Mouse (Mus musculus) brain, embryonic 18.5 days (tissue): ENCODE results near the gene Mcur1.

Experiments used
- DNase-seq: peaks from one replicate; pipeline ENCODE4 v3.0.0-alpha.2; 2012; ENCODE audit warnings: low read depth, low spot score

Mcur1 gene

DNA sequence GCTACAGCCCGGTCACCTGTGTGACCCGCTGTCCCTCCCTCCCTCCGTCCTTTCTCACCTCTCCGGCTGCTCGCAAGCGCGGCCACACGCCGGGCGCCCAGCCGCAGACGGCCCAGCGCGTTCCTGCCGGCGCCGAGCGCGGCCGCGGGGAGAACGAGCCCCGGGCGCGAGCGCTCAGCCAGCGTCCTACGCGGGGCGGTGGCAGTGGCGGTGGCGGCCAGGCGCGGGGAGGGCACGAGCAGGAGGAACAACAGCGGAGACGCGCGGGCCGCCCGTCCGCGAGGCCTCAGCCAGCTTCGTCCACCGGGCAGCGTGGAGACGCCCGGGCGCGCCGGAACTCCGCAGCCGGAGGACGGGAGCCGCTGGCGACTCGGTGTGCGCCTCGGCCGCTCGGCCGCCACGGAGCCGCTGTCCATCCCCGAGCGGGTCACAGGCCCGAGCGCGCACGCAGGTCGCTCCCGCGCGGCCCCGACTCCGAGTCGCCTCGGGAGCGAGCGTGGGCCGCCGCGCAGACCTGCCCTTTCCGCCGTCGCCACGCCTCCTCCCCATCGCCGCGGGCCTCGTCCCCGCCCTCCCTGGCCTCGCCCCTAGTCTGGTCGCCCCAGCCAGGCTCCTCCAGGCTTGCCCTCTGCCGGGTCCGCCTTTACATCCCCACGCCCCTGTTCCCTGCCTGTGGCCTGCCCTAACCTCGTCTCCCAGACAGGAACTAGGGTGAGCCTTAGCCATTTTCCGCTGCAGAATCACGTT, at the start of gene Mcur1:
Gene Mcur1 (minus strand): TSS at position 481 of the 747 bp plus-strand sequence.
- DNase-seq = no peak

DNA sequence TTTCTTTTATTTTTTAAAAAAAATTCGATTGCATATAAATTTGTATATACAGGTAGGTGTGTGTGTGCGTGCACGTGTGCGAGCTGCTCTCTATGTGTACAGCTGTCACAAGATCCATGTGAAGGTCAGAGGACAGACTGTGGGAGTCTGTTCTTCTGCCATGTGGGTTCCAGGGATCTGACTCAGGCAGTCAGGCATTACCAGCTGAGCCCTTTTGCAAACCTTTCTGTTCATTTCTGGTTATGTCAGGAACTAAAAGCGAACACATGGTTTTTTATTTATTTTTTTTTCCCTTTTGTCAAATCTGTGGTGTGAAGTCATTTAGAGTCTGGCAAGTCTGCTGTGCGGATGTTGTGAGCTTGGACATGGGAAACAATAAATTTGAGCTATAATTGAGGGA, 48.9 kb upstream of the Mcur1 start:
- no peak for DNase-seq

DNA sequence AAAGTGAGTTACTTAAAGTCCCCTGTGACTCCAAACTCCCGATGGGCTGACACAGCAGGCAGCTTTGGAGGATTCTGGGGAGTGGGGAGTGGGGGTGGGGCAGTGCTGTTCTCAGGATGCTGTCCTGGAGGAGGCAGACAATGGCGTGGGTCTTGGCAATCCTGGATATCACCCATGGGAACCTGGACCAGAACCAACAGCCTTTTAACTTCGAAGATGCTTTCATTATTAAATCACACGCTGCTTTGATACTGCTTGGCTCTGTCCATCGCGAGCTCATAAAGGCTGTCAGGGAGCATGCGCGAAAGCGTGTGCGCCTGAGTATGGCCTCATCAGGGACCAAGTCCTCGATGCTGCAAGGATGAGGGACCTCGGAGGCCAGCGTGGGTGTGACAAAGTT, 43.1 kb upstream of the Mcur1 start:
- no peak for DNase-seq

DNA sequence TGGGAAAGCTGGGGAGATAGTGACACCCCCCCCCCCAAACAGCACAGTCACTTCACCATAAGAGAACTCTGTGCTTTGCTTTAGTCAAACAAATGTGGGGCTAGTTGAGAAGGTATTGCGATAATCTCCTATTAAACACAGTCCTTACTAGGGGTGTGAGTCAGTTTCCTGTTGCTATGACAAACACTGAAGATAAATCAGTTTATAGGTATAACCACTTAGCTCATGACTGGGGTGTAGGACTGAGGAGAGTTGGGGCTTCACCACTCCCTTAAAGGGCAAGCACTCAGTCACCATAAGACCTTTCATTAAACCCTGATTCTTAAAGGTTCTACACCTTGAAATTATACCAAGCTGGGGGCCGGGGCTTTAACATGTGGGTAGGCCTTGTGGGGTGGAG, 42.4 kb upstream of the Mcur1 start:
- DNase-seq = no peak

DNA sequence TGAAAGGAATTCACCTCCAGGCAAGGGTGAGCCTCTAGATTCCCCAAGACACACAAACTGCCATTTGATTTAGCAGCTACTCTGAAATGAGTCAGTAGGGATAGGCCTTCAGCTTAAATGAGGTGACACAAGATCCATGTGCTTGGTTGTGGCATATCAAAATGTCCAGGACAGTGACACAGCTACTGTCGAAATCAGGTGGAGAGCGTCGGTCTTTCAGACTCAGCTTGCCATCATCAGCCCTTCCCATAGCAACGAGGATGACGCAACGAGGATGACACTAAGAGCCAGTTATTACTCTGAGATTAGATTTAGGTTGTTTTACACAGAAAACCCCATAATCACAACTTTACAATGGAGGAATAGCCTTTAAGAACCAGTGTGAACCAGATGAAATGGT, 41.0 kb upstream of the Mcur1 start:
- DNase-seq = no peak

DNA sequence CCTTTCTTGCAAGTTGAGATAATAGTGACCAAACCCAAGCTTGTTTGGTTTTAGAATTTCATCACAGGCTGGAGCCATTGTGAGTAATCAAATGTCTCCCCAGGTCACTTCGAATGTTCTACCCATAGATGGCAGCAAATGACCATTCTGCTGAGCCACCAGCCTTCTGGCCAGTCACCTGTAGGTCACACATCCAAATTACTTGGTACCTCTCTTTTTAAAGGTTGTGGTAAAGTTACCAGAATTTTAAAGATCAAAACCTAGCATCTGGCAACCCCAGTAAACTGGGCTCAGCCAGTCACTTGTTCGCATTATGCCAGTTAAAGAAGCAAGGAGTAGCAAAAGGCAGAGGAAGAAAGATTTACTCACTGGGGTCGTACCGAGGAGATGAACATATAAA, 35.9 kb upstream of the Mcur1 start:
- no peak for DNase-seq

DNA sequence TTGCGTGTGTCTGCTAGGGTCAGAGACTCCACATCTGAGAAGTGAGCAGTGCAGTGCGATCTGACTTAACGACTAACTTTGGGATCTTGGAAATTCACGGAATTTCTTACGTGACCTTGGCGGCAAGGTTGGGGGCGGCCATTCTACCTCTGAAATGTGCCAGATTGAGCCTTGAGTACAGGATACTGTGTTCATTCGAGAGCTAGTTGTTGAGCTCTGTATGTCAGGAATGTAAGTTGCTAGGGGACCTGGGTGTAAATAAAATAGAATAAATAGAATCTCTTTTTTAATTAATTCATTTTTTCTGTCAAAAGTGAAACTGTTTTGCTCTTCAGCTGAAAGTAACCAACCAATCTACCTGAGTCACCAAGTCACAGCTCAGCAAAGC, 32.7 kb upstream of the Mcur1 start:
- DNase-seq = no peak

DNA sequence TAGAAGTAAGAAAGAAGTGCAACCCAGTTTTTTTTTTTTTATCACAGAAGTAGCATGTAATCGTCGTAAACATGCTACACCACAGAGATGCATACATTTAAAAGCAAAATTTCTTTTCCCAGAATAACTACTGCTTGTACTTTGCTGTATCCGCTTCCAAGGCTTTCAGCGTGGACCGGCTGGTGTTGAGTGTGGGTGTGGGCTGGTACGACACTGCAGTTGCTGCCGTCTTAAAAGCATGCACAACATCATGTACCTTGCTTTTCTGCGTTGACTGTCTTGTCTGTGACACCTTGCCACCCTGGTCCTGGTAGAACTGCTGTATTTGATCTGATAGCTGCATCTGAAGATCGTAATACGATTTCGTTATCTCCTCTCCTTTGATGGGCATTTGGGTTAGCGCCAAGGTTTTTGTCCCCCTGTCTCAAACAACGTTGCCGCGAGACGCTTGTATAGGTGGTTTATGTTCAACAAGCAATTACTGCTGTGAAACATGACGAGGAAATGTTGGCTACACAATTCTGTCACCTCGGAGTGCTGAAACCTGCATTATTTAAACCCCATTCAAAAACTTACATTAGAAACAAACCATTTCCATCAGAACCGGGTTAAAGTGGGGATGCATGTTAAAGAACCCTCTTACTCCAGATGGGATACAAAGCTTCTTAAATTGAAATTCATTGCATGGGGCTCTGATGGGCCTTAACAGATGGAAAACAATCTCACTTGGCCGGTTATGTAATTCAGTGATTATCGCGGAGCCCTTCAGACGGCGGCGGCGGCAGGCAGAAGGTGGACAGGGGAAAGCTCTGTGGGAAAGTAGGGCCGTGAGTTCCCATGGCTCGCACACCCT, 32.1 kb upstream of the Mcur1 start:
- DNase-seq = no peak

DNA sequence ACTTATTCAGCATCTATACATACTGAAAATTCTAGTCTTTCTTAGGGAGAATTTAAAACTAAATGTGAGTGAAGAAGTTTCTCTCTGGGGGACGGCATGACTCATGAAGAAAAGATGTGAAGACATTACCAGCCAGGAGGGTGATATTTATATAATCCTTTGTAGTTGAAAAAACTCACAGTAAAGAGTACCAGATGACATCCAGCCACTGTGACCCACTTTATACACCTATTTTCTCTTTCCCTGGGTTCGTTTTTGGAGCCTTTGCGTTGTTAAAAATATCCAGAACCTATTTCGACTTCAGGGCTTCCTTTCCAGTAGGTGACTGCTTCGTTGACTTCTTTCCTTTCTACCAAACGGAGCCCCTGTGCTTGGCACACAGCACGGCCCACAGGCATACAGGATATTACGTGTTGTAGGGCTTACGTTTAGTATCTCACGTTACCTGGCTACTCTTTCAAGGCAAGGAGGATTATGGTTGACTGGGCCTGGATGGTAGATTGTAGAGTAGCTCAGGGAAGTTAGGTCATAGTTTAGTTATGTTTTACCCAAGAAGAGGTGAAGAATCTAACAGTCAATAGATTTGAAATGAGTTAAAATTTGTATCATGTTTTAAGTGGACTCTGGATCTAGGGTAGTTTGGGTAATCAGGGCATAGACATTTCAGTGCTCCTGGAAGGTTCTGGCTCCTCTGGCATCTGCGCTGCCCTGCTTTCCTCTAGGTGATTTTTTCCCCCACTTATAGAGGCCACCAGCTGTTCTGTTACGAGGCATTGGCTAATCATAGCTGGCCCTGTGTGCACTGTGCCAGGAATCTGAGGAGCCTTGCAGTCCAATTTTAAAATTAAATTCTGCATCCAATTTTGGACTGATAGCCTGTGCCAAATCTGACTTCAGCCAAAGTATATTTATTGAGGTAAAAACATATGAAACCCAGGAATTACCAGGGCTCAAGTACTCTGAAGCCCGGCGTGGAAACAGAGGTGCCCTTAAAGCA, 28.2 kb upstream of the Mcur1 start:
- DNase-seq = no peak

DNA sequence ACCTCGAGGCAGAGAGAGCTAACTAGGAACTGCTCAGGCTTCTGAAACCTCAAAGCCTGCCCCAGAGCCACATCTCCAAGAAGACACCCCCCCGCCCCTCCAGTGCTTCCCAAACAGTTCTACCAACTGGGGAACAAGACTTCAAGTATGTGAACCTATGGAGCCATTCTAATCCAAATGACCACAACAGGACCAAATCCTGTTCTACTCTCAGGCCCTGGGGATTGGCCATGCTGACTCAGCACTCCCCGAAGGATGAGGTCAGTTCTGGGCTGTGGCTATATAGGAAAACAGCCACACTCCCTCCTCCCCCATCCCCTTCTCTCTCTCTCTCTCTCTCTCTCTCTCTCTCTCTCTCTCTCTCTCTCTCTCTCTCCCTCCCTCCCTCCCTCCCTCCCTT, 27.0 kb upstream of the Mcur1 start:
- no peak for DNase-seq

DNA sequence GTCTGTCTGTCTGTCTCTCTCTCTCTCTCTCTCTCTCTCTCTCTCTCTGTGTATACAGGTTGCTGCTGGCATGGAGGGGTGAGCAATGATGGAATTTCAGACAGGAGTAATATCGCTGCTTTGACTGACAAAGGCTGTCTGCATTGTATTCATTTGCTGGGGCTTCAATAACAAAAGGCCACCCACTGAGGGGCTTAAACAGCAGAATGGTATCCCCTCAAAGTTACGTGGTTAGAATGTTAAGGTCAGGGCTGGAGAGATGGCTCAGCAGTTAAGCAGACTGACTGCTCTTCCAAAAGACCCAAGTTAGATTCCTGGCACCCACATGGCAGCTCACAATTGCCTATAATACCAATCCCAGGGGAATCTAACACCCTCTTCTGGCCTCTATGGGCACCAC, 25.3 kb upstream of the Mcur1 start:
- DNase-seq = no peak

DNA sequence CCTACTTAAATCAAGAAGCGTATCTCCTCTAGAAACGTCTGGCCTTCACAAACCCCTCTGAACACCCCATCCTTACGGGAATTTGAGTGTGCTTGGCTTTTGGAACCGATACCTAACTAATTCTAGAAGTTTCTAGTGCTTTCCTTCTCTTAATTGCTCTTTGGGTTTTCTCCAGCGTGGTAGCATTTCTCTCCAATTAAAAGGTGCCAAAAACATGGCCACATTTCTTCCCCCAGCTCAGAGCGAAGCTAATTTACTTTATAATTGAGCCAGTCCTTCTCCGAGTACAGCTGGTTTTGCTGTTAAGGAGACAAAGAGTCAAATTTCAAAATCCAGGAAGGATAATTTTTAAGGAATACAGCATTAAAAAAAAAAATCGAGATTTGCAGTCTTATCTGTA, 23.5 kb upstream of the Mcur1 start:
- no peak for DNase-seq

DNA sequence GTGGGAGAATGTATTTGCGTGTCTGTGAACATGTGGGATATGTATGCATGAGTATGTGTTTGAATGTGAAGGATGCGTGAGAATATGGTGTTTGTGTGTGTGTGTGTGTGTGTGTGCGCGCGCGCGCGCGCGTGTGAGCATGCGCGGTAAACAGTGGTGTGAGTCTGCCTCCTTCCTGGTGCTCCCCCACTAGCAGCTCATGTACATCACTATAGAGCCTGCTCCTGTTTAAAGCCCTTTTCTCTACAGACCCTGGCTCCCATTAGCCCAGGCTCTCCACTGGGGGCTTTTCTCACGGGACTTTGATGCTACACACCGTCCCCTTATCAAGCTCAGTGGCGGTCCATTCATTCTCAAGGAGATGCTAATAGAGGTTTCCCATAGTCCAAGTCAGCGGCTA, 23.0 kb upstream of the Mcur1 start:
- no peak for DNase-seq

DNA sequence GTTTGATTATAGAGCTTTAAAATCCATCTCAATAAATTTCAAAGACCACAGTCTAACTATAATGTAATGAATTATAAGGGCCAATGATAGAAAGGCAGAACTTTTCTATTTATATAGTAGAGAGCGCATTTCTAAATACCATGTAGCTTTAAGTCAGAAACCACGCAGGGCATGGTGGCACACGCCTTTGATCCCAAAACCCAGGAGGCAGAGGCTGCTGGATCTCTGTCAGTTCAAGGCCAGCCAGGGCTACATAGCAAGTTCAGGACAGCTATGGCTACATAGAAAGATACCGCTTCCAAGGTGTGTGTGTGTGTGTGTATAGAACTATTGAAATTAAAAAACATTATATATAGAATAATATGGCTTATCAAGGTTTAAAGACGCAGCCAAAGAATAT, 20.7 kb upstream of the Mcur1 start:
- DNase-seq = no peak

DNA sequence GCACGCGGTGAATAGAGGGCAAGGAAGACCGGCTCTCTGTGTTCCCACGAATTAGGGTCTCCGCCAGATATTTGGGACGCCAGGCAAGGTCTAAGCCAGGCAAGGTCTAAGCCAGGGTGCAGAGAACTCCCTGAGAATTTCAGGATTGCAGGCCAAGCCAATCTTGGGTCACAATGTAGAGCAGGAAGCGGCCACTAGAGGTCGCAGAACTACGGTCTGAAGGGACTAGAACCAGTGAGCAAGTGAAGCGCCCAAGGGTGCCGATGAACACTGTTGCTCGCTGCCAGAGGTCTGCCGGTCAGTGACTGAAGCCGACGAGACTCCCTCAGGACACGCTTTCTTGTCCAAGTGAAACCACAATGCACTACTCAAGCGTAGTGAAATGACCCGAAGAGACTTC, 19.7 kb upstream of the Mcur1 start:
- no peak for DNase-seq

DNA sequence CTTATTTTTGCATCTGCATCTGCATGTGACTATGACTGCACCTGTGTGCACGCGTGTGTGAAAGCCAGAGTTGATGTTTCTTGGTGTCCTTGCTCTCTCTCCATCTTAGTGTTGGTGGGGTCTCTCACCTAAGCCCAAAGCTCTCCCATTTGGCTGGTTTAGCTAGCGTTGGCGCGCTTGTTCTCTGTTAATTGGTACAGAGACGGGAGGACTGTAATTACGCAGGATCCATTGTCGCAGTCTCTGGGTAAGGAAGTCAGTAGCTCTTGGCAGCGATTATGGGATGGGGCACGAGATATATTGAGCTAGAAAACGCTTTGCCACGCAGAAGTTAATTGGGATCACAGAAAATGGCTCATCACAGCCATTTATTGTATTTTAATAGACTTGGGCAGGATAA, 17.8 kb upstream of the Mcur1 start:
- no peak for DNase-seq

DNA sequence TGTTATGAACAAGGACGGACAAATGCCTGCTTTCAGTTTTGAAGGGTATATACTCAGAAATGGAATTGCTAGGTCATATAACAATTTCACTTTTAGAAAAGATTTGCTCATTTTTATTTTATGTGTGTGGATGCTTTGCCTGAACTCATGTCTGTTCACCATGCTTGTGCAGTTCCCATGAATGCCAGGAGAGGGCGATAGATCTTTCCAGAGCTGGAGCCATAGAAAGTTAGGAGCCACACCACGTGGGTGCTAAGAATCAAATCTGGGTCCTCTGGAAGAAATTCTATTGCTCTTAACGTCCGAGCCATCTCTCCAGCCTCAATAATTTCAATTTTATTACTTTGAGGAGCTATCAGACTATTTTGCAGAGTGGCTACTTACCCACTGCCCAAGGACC, 17.3 kb upstream of the Mcur1 start:
- DNase-seq = no peak

DNA sequence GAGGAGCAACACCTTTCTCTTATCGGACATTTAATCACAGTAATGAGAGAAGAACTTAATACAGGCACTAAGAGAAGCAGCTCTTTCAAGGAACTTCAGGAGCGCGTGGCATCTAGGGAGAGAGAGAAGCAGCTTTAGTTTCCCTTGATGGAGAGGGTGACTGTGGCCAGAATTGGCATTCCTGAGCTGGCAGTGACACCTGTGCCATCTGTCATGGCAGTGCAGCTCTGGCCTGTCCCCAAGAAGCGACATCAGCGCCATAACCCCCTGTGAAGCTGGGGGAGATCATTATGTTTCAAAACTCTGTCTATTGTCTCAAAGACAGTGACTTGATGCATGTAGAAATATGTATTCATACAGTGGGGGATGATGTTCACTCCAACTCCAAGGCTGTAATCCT, 15.4 kb upstream of the Mcur1 start:
- no peak for DNase-seq

DNA sequence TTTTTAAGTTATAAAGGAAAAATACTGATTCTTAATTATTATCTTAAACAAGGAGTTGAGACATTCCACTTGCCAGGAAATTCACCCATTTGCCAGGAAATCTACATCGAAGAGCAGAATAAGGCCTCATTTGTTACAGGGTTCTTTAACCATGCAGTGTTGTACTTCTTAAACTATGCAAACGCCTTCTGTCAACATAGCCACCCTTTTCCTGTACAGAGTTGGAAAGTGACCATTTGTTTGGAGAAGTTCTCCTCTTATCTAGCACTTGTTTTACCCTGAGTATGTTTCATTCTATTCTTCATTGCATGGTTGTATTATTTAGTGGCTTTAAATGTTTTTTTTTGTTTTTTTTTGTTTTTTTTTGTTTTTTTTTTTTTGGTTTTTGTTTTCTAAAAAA, 14.0 kb upstream of the Mcur1 start:
- no peak for DNase-seq

DNA sequence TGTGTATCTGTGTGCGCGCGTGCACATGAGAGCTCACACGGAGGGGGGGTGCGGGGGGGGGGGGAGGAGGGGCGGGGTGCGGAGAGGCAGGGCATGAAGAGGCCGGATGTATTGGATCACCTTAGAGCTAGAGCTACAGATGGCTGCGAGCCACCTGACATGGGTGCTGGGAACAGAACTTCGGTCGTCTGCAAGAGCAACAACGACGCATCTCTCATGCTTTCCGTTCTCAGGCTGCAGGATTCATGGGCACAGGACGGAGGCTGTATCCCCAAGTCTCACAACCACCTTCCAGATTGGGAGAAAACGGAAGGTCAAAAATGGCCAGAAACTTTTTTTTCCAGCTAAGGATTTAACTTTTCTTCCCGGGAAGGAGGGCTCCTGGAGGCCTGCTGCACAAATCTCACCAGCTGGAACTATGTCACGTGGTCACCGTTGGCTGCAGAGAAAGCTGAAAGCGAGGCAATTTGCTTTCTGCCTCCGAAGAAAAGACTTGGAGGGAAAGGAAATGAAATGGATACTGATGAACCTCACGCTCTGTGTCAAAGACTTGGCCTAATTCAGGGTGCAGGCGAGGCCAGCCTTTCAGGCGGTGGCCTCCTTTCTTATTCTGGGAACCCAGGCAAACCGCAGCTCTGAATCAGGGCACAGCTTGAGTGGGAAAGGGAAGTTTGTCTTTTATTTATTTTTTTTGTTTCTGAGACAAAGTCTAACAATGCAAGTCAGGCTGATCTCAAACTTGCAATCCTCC, 7.3 kb upstream of the Mcur1 start:
- no peak for DNase-seq

DNA sequence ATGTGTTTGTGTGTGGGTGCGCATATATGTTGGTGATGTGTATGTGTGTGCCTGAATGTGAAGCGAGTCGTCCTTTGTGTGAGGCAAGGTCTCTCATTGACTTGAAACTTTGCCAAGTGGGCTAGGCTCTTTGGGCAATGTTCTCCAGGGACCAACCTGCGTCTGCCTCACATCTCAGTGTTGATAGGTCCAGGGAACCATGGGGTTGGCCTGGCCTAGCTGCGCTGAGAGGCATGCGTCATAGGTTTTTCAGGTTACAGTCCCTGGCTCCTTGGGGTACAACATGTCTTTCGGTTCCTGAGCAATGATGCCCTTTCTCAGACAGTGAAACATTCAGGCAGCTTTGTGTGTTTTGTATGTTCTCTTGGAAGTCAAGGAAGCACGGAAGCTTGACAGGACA, 6.2 kb upstream of the Mcur1 start:
- no peak for DNase-seq
